Mouse (Mus musculus): ENCODE measurements around the gene Gm11397. TPM values are rescaled to one million over a fixed set of nuclear protein-coding genes. Genes with fewer than 3 reads are reported as not detected.
"Not testable (repeated sequence)": the region's sequence is repeated elsewhere in the genome, so short reads cannot be mapped to it uniquely, and the experiment has no call there.

The Gm11397 gene
- total RNA-seq (2021) = not detected

- DNase-seq (ENCODE audit: low spot score); intact Hi-C loops (cut with DNase I): not testable (repeated sequence)
These were observed at the start of gene Gm11397 for GRCm38 (mm10) chr13:33395461-33395860. Gene Gm11397 (plus strand): TSS chr13:33395761.

GRCm38 (mm10) chr13:33356666-33357065 lies 38.9 kb upstream of the Gm11397 start:
- DNase-seq (ENCODE audit: low spot score); intact Hi-C loops (cut with DNase I): not testable (repeated sequence)

GRCm38 (mm10) chr13:33432714-33433113 lies 37.2 kb downstream of the Gm11397 start:
- not testable (repeated sequence) for DNase-seq (ENCODE audit: low spot score)

More at GRCm38 (mm10) chr13:33432714-33433113, 37.2 kb downstream of the Gm11397 start:
- intact Hi-C loops (cut with DNase I) = not testable (repeated sequence)

Other genes with a start within 250 kb of the Gm11397 start
- gene Serpinb9c, start 236.0 kb upstream of the Gm11397 start, total RNA-seq (2021) = not detected
- not detected for gene Serpinb9d, start 202.8 kb upstream of the Gm11397 start, total RNA-seq (2021)
- gene Serpinb9e, start 146.1 kb upstream of the Gm11397 start, total RNA-seq (2021) = not detected
- gene Serpinb9f, start 71.7 kb upstream of the Gm11397 start, total RNA-seq (2021) = not detected
- not detected for gene Serpinb9g, start 89.0 kb downstream of the Gm11397 start, total RNA-seq (2021)

All from heart, postnatal 25 days (tissue).